In genomic region chr4:102493342-102494128, GRCm38 (mm10) we compare ENCODE assay signal across 8 mouse cellular contexts.
DNase-seq lines count a peak whose midpoint lies in the region; ATAC-seq and TF ChIP-seq lines count a peak whose summit lies in the region.

No protein-coding gene starts in this region.

- no peak overlapping the region for H3K4me3 ChIP-seq in embryonic facial prominence, embryonic 11.5 days (ENCODE audit: low read depth, low read length)
- H3K4me3 ChIP-seq in embryonic facial prominence, embryonic 10.5 days: no peak overlapping the region
- no peak overlapping the region for H3K4me3 ChIP-seq in lung, embryonic 14.5 days (ENCODE audit: low read depth, low read length)
- H3K4me3 ChIP-seq in cortical plate, adult 2 months (ENCODE audit: insufficient read depth, low read length): no peak overlapping the region

- H3K9me3 ChIP-seq in embryonic facial prominence, embryonic 11.5 days (replicated peaks; ENCODE audit: control insufficient read depth, low read length): no peaks in the 10 kb centered on the region
- no peaks in the 10 kb centered on the region for H3K9me3 ChIP-seq in embryonic facial prominence, embryonic 10.5 days
- no peaks in the 10 kb centered on the region for H3K9me3 ChIP-seq in lung, embryonic 14.5 days (ENCODE audit: low read depth, low read length)

- H3K9ac ChIP-seq in embryonic facial prominence, embryonic 11.5 days (replicated peaks; ENCODE audit: low read length): no peak overlapping the region
- H3K9ac ChIP-seq in lung, embryonic 14.5 days: no peak overlapping the region

- H3K4me1 ChIP-seq in embryonic facial prominence, embryonic 11.5 days (ENCODE audit: control insufficient read depth, insufficient read depth, low read length): no peaks in the 10 kb centered on the region
- peaks cover 21% of the 10 kb centered on the region for H3K4me1 ChIP-seq in embryonic facial prominence, embryonic 10.5 days
- H3K4me1 ChIP-seq in lung, embryonic 14.5 days (ENCODE audit: insufficient read depth): no peaks in the 10 kb centered on the region
- H3K4me1 ChIP-seq in cortical plate, adult 2 months (ENCODE audit: control insufficient read depth, insufficient read depth, low read length): peaks cover 1% of the 10 kb centered on the region

- no peaks in the 10 kb centered on the region for H3K36me3 ChIP-seq in embryonic facial prominence, embryonic 11.5 days (replicated peaks; ENCODE audit: control insufficient read depth, insufficient read depth, low read depth, low read length)
- no peaks in the 10 kb centered on the region for H3K36me3 ChIP-seq in embryonic facial prominence, embryonic 10.5 days (replicated peaks)
- H3K36me3 ChIP-seq in lung, embryonic 14.5 days (ENCODE audit: insufficient read depth): no peaks in the 10 kb centered on the region

- H3K27ac ChIP-seq in embryonic facial prominence, embryonic 11.5 days (replicated peaks; ENCODE audit: low read depth, low read length): no peak overlapping the region
- no peak overlapping the region for H3K27ac ChIP-seq in embryonic facial prominence, embryonic 10.5 days (replicated peaks)
- no peak overlapping the region for H3K27ac ChIP-seq in lung, embryonic 14.5 days (ENCODE audit: low read depth)
- H3K27ac ChIP-seq in cortical plate, adult 2 months (ENCODE audit: insufficient read depth, low read length): no peak overlapping the region

- H3K27me3 ChIP-seq in embryonic facial prominence, embryonic 11.5 days (ENCODE audit: control insufficient read depth, insufficient read depth, low read length): no peaks in the 10 kb centered on the region
- H3K27me3 ChIP-seq in embryonic facial prominence, embryonic 10.5 days (replicated peaks; ENCODE audit: low read depth, poor library complexity, severe bottlenecking): no peaks in the 10 kb centered on the region; the same call in 1 of the 2 replicates
- no peaks in the 10 kb centered on the region for H3K27me3 ChIP-seq in lung, embryonic 14.5 days (ENCODE audit: insufficient read depth, low read length)

- peak; percentile 85 for DNase-seq in embryonic facial prominence, embryonic 11.5 days (ENCODE audit: low spot score)
- no peak for DNase-seq in embryonic facial prominence, embryonic 10.5 days (ENCODE audit: low spot score)
- peak; percentile 91 for DNase-seq in lung, embryonic 14.5 days
- DNase-seq in lung, adult 18-20 months: no peak
- DNase-seq in lung, postnatal 10 days: peak; percentile 65
- DNase-seq in telencephalon, adult 2 months (ENCODE audit: low read depth, low spot score): peak; percentile 60
- no peak for DNase-seq in spleen, adult 12 weeks (ENCODE audit: low spot score)

- TF ChIP-seq POLR2A in cortical plate, adult 2 months (IDR thresholded peaks at IDR 0.05; ENCODE audit: extremely low read depth, insufficient read depth, low read length): no peak

- ATAC-seq in embryonic facial prominence, embryonic 11.5 days (replicated peaks; ENCODE audit: insufficient number of reproducible peaks, low FRiP score, low TSS enrichment, low read depth): no peak
- ATAC-seq in lung, embryonic 14.5 days (ENCODE audit: insufficient read depth): no peak; the same call in 1 of the 2 replicates

- H3K4me2 ChIP-seq in embryonic facial prominence, embryonic 11.5 days (ENCODE audit: low read depth, low read length): no peak overlapping the region
- H3K4me2 ChIP-seq in lung, embryonic 14.5 days: no peak overlapping the region

- 61% methylated on average over 4 of the region's 4 CpGs for WGBS in embryonic facial prominence, embryonic 11.5 days
- WGBS in embryonic facial prominence, embryonic 10.5 days: 67% methylated on average over 4 of the region's 4 CpGs
- 44% methylated on average over 4 of the region's 4 CpGs for WGBS in lung, embryonic 14.5 days

- peak; percentile 91 for TF ChIP-seq CTCF in lung, embryonic 14.5 days (IDR thresholded peaks at IDR 0.05; ENCODE audit: low read depth)
- peak; percentile 38 for TF ChIP-seq CTCF in cortical plate, adult 2 months (IDR thresholded peaks at IDR 0.05; ENCODE audit: extremely low read depth, insufficient read depth, low read length)

Comparison
In these comparisons a context has a peak if more than half of its experiments do, and no peak if none do; other contexts are left out.
1. DNase-seq: peak in embryonic facial prominence, embryonic 11.5 days (single experiment), lung, embryonic 14.5 days (single experiment), lung, postnatal 10 days (single experiment) and telencephalon, adult 2 months (single experiment); none in embryonic facial prominence, embryonic 10.5 days (single experiment), lung, adult 18-20 months (0 of 2) and spleen, adult 12 weeks (single experiment).